Mouse (Mus musculus) left cerebral cortex, adult 8-10 months (tissue): ENCODE measurements around the gene Lsm6. TPM values are rescaled to one million over a fixed set of nuclear protein-coding genes. Genes with fewer than 3 reads are reported as not detected.
"Not testable (repeated sequence)": the region's sequence is repeated elsewhere in the genome, so short reads cannot be mapped to it uniquely, and the experiment has no call there.

Experiments used
- DNase-seq, 2 experiments: peaks; one replicate each; pipeline ENCODE4 v3.0.0; 2022; ENCODE audit warnings: low spot score in 2 of 2
- total RNA-seq, 4 experiments: library from RNA; stranded (reverse); gene quantifications; 2 replicates each; pipeline ENCODE4 v1.2.4; 2022

Lsm6 gene
- 10 to 100 TPM; 53.7 to 60.5 (median 56.5) TPM for total RNA-seq

DNA sequence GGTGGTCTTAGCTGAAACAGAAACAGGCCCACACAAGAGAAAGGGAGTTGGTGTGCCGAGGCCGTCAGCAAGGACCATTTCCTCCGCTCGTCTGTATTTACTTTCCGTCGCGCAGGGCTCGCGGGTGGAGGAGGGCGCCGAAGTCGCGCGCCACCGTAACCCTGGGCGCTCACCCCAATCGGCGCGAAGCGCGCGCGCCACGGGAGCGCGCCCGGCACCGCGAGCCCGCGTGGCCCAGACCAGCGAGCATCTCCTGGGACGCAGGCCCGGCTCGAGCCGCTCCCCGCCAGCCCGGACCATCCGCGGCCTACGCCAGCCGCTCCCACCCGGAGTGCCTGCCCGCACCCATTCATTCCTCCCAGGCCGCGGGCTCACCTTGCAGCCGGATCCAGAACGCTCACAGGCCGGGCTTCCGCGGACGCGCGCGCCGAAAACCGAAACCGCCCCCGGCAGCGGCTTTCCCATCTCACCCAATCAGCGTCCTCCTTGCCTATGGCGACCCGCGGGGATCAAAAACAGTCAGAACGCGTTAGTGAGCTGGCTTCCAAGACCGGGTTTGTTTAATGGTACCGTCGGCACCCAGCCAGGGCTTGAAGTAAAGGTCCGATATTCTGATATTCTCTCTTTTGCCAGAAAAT, at the start of gene Lsm6:
TSS of gene Lsm6 (minus strand) at position 468 of the 638 bp plus-strand sequence.
- peak; percentile 94 to 100 for DNase-seq

DNA sequence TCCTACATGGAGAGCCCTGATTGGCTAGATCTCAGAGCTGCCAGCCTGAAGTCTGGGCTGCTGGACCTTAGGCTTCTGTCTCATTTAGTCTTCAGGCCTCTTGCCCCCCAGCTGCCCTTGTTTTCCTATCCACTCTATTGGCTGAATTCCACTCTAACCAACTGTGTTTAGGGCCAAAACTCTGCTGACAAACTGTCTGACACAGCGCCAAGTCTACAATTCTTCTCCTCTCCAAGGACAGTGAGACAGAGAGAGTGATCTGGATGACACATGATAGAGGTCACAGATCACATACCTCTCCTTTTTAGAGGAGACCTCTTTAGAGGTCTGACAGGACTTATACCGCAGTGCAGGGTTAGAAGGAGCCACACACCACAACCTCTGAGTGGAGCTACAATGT, 46.1 kb upstream of the Lsm6 start:
- DNase-seq: no peak

DNA sequence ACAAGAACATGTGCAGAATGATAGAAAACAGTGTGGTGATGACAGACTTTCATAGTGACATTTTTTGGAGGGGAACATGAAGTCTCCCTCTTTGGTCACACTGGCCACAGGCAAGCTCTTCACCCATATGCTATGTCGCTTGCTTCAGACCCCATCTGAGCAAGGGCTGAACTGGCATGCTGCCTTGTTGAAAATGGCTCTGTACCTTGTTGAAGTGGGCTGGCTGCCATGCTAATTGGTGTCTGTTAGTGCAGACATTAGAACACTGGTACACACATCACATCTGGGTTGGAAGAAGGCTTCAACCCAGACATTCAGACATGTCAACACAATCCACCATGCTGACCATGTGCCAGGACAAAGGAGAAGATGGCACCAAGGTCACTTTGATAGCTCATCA, 42.1 kb upstream of the Lsm6 start:
- DNase-seq: no peak

DNA sequence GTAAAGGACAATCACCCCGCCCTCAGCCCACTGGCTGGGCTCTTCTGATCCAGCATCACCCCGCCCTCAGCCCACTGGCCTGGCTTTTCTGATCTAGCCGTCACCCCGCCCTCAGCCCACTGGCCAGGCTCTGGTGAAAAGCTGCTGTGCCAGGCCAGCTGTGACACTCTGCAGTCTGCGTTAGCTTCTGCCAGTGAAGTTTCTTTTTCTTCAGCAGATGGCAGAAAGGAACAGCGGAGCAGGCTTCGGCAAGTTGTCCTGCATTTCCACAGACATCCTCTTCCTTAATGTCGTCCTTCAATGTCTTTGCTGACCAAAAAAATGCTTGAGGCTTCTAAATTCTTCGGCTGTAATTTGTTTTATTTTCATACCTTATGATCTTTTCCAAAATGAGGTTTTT, 41.1 kb upstream of the Lsm6 start:
- DNase-seq: no peak

DNA sequence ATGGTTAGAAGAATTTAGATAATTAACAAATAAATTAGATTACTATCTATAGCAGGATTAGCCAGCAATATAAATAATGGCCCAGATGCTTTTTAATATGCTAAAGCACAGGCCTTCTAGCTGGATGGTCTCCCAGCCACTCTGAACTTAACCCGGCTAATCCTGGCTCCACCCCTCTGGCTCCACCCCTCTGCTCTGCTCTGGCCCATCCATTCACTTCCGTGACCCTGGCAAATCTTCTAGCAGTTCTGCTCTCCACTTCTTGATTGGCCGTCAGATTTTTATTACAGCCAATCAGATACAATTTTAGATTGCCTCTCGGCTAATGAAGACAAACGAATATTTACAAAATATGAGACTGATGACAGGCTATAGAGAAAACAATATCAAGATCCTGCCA, 39.8 kb upstream of the Lsm6 start:
- DNase-seq: no peak

DNA sequence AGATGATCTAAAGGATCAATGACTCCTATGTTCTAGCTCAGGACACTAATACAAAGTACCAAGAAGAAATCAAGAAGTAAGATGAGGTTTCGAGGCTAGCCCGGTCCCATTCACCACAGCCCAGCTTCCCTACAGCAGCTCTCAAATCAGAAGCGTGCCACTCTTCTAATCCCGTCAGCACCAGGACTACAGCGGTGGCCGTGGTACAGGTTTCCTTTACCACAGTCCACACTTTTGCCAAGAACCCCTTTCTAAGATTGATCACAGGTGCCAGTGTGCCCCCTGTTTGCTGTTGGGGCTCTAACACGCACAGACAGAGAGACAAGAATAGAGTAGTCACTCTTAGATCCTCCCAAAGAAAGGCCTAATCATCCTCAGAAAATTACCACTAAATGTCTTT, 36.5 kb upstream of the Lsm6 start:
- DNase-seq: no peak

DNA sequence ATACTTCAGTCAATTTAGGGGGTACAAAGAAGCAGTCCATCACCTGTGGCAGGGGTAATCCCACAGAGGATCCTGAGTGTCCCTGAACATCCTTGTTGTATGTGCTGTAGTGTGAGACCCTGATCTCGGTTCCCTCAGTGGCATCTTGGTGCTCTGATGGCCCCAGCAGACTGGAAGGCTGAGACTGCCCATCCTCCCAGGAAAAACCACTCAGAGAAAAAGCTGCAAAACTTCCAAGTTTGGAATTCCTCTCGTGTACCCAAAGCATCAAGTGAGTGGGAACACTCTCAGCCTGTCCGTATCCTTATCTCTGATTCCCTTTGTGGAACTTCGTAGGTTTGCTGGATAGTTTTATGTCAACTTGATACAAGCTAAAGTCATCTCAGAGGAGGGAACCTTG, 31.3 kb upstream of the Lsm6 start:
- no peak for DNase-seq

DNA sequence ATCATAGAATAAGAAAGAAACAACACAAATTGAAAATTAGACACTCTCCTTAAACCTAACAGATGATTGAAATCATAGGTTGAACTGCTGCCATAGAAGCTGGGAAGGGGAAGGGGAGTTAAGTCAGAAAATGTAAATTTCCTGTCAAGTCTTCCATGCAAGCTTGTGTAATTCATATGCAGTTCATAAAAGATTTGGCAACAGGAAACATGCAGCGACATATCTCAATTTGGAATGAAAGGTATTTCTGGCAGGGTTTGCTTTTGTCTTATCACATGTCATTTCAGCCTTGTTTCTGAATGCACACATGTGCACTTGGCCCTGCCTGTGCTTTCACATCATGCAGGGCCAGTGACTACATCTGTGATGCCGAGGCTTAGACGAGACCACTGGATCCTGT, 26.3 kb upstream of the Lsm6 start:
- no peak for DNase-seq

DNA sequence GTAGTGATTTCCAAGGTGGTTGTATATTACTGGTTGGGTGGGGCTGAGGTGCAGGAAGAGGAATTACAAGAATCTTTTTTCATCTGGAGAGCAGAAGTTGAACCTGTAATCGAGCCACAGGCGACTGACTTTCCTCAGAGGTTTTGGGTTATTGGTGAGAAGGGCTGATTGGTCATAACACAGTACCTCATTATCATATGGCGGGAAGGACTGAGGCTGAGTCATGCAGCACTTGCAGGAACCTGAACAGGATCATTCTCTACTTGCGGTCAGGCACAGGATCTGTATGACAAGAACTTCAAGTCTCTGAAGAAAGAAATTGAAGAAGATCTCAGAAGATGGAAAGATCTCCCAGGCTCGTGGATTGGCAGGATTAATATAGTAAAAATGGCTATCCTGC, 23.6 kb upstream of the Lsm6 start:
- no peak for DNase-seq

DNA sequence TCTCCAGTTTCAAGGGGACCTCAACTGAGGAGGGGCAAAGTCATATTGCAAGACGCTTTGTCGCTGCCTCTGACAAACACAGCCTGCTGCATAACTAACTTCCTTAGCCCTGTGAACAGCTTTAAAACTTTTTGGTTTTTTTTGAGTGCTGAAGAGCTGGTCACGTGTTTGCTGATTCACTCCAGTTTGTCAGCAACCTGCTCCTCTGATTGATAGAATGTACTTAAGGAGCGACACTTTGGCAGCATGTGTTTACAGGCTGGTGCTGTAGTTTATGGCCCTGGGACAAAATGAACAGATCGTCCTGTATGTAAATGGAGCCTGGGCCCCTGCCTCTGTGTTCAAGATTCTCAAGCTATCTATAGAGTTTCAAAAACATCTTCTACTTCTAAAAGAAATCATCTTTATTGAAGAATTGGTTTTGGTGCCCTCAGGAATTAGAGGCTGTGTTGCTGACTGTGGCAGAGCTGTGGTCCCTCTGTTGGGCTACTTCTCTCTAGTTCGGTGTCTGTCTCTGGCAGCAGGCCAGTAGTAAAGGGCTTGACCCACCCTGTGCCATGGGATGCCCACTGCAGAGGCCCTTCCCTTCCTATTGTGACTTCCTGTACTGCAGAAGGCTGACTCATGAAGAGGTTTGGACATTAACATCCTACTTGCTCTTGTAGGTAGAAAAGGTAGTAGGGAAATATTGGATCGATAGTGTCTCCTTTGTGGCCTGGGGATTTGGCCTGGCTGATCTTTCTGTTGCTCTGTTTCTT, 17.9 kb upstream of the Lsm6 start:
- no peak for DNase-seq

DNA sequence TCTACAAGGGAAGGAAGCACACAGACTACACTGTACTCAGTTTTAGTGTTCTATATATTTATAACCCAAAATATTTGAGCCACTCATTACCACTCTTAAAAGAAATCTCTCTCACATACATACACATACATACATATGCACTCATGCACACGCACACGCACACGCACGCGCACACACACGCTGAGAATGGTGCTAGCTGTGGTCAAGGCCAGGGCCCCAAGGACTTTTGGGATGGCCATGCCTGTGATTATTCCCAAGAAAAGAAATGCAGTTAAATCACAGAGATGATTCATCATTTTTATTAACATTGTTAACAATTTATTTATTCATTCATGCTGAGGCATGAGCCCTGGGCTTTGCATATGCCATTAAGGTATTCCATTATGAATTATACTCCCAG, 15.2 kb upstream of the Lsm6 start:
- no peak for DNase-seq

DNA sequence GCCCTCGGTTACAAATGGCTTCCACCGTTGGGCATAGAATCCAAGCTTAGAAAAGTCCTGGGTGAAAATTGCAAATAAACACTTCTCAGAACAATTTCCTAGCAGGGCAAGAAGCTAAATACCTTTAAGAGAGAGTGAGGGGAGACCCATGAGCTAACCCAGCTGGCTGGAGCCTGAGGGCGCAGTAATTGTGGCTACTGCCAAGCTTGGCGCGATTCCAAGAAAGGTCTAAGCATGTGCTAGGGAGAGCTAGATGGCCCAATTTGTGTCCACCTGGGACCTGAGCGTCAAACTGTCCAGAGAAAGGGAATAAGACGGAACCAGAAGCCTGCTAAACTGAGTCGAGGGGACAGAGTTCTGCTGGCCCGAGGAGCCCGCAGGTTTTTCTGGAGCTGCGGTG, 7.5 kb upstream of the Lsm6 start:
- DNase-seq: no peak

DNA sequence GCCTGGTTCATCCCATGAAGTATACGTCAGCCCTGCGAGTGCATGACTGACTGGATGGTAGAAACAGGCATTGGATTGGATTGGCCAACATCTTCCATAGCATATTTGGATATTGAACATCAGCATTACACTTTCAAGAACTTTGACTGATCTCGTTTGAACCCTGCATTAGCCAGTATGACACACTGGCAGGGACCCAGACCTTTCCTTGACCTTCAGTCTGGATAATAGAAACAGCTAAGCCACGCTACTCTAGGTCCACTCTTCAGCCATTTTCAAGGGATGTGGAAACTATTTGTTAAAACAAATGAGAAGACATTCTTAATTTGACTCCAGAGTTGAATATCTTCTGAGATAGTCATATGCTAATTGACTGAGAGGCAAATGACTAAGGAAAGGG, 3.6 kb upstream of the Lsm6 start:
- DNase-seq: no peak

DNA sequence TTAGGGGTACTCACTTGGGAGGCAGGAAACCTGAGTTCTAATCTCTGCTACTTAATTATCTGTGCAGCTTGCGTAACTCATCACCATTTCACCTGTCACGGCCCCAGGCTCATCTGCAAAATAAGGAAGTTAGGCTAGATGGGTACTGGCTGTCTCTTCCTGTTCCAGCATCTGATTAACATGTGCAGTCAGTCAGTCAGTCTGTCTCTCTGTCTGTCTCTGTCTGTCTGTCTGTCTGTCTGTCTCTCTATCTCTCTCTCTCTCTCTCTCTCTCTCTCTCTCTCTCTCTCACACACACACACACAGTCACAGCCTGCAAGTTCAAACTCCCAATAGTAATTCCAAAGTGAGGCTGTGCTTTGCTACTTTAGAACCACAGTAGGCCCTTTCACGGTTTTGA, 967 bp downstream of the Lsm6 start:
- DNase-seq: not testable (repeated sequence)

DNA sequence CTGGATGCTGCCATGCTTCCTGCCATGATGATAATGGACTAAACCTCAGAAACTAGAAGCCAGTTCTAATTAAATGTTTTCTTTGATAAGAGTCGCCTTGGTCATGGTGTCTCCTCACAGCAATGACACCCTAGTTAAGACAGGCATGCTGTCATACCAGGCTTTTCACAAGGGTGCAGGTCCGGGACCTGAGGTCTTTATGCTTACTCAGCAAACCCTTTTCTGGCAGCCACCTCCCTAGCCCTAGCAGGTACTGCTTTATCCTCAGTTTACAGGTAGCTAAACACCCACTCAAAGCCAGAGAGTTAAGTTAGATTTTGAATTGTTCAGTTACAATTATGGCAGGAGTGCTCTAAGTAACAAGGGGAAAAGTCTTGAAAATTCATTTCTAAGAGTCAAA, 6.2 kb downstream of the Lsm6 start:
- no peak for DNase-seq

DNA sequence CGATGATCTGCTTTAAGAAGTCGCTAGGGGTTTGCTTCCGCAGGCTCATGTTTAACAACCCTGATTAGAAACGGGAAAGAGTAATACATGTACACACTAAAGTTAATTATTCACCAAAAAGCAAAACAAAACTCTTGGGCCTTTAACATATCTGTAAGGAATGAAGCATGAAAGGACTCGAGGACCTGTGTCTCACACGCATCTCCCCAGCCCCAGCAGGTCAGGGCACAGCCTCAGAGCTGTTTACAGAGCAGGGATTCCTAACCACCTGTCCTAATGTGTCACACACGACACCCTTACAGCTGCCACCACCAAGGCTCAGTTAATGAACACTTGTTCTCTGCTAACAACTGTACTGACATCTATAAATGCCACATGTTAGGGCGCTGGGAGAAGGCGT, 7.9 kb downstream of the Lsm6 start:
- no peak for DNase-seq

DNA sequence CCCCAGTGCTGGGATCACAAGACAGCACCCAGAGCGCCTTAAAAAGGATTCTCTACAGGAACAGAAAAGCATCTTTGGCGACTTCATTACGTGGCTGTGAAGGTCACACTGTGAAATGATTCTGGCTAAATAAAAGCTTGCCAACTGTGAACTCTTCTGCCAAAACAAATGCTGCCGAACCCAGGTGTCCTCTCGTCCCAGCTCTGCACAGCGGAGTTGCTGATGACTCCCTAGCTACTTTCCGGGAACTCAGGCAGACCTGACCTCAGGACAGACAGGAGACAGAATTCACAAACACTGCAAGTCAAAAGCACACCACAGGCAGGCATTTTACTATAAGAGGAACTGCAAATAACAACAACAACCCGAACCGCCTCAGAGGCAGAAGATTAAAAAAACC, 8.5 kb downstream of the Lsm6 start:
- no peak for DNase-seq

DNA sequence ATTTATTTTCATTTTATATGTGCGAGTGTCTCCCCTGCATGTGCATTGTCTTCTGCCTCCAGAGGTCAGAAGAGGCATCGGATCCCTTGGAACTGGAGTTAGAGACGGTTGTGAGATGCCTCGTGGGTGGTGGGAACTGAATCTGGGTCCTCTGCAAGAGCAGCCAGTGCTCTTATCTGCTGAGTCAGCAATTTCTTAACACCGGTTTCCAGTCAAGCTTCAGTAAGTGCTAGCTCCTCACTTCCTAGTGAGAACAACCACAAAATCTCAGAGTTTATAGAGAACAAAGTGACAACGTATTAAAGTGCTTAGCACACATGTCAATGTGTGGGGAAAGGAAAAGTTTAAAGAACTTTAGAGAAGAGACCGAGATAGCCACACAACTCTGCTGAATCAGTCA, 9.2 kb downstream of the Lsm6 start:
- DNase-seq: no peak

DNA sequence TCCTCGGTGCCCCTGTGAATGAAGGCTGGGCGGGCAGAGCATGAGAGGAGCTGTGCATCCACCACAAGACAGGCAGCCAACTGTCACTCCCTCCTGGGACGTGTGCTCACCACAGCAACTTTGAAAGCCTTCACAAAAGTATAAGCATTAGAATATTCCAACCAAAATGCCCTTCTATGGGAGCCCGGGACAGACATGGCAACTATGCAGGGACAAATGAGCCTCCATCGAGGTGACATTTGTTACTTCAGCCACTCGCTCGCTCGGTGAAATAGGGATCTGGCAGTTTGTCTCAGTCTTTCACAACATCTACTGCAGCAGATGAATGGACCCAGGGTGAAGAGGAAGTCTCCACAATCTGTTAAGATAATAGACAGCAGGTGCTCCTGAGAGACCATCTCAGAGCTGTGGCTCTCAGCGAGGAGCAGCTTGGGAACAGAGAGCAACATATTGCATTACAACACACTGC, 10.7 kb downstream of the Lsm6 start:
- no peak for DNase-seq

DNA sequence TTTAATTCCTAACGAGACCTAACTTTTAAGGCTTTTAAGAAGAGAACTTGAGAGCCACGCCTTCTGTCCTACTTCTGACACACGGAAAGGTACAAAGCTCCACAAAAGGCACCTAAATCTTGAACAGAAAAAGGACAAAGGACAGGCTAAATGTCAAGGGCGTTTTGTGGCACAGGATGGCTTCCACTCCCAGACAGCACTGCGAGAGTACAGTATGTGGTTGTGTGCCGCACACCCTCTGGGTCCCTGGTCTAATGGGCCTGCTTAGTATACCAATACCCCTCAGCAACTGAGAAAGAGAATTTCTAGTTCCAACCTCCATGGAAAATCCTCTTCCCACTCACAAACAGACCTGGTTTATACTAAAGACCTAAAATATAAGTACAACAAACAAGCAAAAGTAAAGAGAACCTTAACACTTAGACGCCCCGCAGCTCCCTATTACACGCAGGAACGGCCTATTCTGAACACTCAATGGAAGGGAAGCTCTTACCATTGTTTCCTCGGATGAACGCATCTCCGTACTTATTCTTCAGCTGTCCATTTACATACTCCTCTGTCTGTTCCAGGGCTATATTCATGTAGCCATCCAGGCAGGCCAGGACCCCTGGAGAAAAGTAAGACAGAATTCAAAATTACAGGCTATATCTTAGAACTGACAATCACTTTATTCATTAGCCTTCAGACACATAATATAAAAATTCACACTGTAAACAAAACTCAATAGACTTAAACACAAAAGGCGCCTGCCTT, 11.3 kb downstream of the Lsm6 start:
- DNase-seq: no peak

DNA sequence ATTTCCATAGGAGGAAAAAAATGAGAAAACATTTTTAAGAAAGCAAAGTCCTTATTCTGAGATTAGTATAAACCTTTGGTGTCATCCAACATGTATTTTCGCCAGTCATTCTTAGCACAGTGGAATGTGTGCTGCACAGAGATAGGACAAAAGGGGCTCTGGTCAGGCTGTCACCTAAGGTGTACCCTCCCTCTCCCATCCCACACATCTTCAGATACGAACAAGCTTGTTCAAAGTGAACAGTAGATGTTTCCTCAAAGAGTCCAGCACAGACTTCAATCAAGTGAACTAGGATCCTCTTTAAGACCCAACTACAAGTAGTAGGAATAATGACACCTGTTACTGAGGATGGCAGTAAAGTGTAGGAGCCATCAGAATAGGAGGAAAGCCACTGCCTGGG, 12.1 kb downstream of the Lsm6 start:
- no peak for DNase-seq

DNA sequence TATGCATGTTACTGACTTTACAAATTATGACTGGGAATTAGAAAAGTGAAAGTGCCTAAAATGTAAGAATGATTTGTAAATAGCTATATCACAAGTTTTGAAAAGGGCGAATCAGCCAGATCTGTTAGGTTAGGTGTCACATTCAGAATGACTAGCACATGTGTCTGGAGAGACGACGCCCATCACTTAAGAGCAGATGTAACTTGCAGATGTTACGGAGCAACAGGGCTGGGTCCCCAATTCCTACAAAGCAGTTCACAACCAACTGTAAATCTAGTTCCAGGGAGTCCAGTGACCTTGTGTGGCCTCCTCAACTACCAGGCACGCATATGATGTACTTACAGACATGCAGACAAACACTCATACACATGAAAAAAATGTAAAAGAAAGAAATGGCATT, 12.5 kb downstream of the Lsm6 start:
- no peak for DNase-seq

DNA sequence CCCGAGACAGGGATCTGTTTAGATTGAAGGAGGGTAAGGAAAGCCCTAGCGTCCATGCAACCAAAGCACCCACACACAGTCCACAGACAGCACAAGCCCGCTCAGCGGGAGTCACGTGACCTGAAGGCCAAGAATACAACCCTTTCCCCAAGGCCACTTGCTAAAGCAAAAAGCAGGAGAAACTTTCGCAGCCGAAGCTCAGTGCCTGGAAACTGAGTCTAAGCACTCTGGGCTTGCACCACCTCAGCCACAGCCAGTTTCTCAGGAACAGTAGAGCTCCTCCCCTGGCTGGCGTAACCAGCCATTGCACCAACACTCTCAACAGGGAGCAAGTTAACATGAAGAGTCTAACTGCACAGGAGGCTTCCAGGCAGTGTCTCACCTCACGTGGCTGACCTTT, 13.7 kb downstream of the Lsm6 start:
- DNase-seq: no peak
